Mouse (Mus musculus) v-Abl transformed pro-B cells (cell line): ENCODE measurements around the gene Maff.

Experiments used
- in situ Hi-C, 2 experiments: fragments of 400-800 bp; cut with MboI; formaldehyde crosslinking; loops; one replicate each; pipeline ENCODE4 v1.15.1; 2025; ENCODE audit not compliant: unreplicated experiment in 2 of 2

Maff gene

DNA sequence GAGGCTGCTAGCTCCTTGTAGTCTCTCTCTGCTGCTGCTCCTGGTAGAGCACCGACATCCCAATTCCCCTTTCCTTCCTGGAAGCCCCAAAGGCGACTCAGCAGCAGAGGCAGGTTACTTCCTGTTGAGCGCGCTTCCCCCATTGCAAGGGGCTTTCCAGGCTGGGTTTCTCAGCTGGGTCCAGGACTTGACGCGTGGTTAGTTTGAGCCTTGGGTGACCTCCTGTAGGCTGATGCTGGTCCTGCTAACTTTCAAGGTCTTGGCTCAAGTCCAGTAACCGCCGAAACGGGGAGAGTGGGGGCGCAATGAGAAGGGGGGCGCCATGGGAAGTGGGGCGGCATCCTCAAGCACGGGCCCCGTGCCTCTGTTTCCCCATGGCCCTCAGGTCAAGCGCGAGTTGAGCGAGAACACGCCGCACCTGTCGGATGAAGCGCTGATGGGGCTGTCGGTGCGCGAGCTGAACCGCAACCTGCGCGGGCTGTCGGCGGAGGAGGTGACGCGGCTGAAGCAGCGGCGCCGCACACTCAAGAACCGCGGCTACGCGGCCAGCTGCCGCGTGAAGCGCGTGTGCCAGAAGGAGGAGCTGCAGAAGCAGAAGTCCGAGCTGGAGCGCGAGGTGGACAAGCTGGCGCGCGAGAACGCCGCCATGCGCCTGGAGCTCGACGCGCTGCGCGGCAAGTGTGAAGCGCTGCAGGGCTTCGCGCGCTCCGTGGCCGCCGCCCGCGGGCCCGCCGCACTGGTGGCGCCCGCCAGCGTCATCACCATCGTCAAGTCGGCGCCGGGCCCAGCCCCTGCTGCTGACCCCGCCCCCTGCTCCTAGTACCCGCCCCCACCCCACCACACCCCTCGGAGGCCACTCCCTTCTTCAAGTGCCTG is 10.9 kb downstream of the Maff start:
- in situ Hi-C loops = no loop called here

DNA sequence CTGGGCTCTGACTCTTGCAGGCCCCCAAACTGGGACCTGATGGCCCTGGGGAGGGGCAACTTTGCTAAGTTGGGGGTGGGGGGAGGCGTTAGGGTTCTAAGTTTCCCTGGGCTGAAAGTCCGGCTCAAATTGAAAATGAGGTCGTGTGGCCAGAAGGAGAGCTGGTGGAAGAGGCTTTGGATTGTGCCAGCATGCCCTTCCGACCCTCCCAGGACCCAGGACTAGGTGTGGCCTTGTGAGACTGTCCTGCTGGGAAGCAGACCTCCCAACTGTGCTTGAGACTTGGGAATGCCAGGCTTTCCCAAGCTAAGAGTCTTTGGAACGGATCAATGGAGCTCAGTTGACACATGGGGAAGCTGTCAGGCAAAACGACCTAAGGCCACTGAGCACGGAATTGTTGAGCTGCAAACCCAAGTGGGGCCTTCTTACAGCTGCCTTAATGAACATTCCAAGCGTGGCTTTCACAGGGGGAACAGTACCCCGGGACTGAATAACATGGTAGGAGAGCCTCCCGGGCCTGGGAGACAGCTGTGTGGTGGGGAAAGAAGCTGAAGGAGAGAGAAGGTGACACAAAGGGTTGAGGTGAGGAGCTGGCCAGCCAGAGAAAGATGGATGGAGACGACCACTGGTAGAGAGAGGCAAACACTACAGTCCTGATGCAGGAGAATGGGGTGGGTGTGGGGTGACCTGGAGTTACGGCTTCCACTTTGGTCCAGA is 11.7 kb downstream of the Maff start:
- in situ Hi-C loops = no loop called here

DNA sequence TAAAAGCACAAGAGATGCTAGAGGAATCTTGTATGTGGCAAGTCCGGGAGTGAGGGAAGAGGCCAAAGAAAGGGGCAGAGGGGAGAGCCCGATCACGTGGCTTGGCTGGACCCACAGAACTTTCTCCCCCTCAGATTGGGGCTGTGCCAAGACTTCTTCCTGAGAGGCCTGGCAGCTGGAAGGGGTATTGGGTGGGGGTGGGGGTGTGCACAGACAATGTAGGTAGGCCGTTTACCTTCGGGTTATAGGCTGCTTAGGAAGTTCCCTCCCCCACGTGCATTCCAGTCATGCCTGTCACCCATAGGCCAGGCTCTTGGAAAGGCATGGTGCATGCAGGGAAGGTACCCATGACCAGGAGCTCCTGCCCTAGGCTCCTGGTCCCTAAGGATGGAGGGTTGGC is 13.5 kb downstream of the Maff start:
- in situ Hi-C loops = loop anchor here in 1 of 2 experiments (5.0 kb wide), 1 partner anchor 38 kb away; no protein-coding TSS in a partner anchor

DNA sequence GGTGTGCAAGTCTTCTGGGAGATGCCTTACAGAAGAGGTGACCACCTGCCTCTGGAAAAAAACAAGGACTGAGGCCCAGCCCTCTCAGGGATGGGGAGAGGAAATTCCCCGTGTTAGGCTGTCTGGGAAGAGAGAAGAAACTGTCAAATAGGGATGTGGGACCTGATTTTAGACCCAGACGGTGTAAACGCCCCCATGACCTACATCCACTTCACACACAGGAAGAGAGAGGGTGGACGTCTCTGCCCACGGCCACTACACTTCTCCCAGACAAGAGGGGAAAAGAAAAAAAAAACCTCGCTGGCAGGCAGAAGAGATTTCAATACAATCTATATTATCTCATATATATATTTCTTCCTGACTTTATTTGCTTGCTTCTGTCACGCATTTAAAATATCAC is 13.9 kb downstream of the Maff start:
- in situ Hi-C loops = loop anchor here in 1 of 2 experiments (5.0 kb wide), 1 partner anchor 38 kb away; no protein-coding TSS in a partner anchor

DNA sequence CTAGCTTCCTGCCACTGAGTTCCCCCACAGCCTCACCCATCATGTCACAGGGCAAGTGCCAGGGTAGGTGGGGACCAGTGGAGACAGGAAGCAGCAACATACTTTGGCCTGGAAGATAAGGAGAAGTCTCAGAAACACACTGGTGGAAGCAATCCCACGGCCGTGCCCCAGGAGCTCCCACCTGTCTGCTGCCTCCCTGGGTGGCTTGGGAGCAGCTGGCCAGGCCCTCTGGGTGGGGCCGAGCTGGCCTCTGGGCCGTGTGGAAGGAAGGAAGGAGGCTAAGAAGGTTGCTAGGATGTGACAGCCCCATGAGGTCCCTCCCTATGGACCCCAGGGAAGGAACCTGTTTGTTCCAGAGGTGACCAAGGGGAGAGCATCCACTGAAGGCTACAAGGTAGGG is 14.6 kb downstream of the Maff start:
- in situ Hi-C loops = loop anchor here in 1 of 2 experiments (5.0 kb wide), 1 partner anchor 39 kb away; no protein-coding TSS in a partner anchor

DNA sequence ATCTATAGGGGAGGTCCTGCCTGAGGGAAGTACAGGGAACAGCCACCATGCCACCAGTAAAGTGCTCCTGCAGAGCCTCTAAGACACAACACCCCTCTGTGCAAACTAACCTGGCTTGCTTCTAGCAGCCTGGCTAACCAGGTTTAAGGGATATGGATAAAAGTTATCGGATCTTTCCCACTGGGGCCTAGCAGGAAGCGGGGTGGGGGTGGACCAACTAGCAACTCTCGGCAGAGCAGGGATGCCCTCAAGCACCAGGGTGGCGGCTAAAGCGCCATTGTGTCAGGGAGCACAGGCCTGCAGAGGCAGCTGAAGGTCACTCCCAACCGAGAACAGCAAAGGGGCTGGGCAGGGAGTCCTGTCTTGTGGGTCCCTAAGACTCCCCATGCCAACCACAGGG is 17.7 kb downstream of the Maff start:
- in situ Hi-C loops = loop anchor here in 1 of 2 experiments (5.0 kb wide), 1 partner anchor 42 kb away; no protein-coding TSS in a partner anchor

DNA sequence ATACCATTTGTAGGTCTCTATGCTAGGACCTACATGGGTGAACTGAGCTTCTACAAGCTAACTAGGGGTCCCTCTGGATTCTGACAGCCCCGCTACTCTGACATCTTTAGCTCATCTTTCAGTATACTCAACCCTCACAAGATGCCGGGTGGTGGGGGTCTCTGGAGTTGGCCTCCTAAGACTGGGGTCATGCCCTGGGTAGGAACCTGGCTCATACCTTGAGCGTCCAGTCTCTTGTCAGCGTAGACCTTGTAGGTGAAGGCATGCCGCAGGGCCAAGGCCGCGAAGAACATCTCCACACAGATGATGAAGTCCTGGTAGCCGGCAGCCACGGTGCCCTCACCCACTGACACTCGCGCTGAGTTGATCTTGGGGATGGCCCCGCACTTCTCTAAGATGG is 18.6 kb downstream of the Maff start:
- in situ Hi-C loops = no loop called here

DNA sequence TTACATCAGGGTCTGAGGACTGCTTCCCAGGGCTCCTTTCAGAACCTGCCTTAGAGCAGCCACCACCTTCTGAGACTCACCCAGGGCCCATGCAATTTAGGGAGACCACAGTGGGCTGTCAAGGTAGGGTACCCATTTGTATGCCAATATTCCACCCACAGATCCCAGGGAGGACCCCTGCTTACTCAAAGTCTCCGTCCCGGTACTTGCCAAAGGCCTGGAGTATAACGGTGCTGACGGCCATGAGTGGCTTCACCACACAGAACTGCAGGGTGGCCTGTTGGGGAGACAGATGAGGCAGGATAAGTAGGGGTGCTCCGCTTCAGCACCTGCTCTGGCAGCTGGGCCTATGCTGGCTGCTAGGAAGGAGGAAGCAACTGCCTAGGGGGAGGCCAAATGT is 20.0 kb downstream of the Maff start:
- in situ Hi-C loops = no loop called here

DNA sequence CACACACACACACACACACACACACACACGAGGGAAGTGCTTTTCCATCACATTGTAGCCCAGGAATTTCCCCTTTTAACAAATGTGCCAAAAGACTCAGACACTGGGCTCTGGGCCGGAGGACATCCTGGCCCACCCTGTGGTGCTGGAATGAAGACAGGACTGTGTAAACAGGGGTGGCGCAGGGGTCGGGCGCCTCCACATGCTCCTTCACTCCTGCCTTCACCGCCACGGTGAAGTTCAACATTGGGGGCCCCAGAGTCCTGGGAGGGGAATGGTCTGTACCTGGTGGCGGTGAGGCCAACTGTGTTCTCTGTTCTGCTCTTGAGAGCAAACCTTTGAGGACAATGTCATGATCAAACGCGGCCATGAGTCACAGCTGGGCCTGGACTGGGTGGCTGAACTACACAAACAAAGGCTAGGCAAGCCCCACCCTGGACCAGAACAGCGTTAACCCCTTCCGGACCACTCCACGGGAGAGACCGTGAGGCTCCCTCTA is 21.9 kb downstream of the Maff start:
- in situ Hi-C loops = no loop called here

DNA sequence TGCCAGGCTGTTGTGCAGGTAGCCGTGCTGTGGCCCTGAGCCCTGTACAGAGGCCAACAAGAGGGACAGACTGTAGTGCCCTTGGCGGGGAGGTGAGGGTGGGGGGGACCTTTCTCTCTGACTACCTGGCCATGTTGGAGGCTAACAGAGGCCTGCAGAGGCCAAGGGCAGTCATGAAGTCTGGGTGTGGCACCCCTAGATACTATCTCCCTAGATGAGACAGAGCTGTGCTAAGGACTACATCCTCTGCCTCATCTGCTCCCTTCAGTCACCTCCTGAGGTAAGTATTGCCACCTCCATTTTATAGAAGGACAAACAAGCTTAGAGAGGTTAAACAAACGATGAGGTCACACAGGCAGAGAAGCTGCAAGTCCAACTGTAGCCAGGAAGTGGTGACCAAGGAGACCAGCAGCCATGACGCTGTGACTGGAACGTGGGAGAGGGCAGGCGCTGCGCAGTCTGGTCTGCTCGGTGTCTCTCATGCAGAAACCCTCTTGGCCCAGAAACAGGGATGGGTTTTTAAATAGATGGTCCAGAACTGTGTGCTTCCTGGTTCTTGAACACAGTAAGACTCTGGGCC is 22.5 kb downstream of the Maff start:
- in situ Hi-C loops = no loop called here

DNA sequence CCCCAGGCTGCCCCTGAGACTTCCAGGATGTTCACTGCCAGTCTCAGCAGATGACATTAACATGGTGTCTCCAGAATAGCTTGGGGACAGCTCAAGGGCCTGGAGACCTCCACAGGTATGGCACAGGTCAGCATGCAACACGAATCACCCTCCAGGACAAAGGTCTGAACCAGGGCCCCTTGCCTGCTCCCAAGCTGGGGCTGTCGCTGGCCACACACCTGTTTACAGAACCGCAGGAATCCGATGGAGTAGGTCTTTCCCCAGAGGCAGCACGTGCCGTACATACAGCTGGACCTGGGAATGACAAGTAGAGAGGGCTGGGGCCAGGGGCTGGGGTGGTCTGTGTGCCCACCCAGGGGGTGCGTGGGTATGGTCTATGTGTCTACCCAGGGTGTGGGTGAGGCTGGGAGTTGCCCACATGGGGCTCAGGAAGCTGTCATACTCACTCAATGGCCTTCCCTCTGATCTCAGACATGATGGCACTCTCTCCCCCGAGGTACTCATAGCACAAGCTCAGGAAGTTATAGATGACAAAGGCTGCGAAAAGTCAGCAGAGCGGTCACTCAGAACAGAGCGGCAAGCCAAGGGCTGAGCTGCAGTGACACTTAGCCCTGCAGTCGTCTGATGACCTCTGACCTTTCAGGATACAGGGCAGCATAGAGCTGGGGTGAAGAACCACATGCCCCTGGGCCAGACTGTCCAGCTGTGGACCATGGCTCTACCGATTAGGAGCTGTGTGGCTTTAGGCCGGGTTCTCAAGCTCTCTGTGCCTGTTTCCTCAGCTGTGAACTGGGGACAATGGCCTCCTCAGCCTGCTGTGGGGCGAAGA is 23.2 kb downstream of the Maff start:
- in situ Hi-C loops = loop anchor here in 1 of 2 experiments (5.0 to 10.0 kb wide), 3 partner anchors 52 to 105 kb away; no protein-coding TSS in a partner anchor

DNA sequence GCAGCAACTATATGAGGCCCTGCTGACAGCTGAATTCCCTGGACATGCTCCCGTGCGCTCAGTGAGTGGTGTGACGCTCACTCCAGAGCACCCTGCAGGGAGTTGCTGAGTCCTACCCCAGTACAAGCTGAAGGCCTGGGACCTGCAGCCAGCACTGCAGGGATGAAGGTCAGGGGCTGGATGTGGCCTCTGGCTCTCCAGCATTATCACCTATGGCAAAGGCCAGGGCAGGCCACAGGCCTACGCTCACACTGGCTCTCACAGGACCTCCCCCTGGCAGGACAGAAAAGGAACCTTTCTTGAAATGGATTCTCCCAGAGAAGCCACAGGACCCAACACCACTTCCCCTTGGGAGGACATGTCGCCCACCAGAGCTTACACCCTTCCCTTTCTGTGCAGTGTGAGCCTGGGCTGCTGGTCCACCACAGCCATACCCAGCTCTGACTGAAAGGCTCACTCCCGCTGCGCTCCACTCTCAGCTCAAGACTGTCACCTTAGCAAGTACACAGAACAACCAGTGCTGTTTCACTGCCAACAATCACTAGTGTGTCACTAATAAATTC is 23.9 kb downstream of the Maff start:
- in situ Hi-C loops = loop anchor here in 1 of 2 experiments (5.0 to 10.0 kb wide), 3 partner anchors 53 to 106 kb away; no protein-coding TSS in a partner anchor

DNA sequence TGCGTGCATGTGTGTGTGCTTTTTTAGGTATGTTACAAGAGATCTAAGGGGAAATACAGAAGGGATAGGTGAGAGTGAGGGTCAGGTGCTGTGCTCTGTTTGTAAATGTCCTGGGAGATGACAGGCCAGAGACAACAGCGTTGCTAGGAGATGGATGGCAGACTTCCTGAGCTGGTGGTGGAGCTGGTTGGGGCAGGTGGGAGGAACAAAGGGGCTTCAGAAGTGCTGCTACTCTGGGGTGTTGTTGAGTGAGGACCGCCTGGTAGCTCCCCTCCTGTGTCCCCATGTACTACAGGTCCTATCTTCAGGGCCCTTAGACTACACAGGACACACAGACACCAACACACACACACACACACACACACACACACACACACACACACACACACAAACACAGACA is 28.3 kb downstream of the Maff start:
- in situ Hi-C loops = loop anchor here in 1 of 2 experiments (5.0 to 10.0 kb wide), 4 partner anchors 57 to 110 kb away; partner anchors contain the start of gene Baiap2l2

DNA sequence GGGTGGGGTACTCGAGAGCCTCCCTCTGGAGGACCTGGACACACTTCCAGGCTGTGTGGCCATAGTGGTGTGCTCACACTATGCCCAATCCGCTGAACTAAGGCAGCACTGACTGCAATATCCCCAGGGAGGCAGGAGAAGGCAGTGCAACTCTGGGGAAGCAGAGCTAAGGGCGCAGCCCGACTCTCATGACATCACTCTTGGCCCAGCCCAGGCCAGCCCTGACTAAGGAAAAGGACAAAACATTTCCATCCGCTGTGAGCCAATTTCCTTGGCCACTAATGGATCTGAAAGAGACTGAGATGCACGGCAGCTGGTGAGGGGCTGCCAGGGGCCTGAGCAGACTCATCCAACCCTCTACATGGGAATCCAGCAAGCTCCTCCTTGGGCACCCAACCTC is 31.3 kb downstream of the Maff start:
- in situ Hi-C loops = loop anchor here in 1 of 2 experiments (5.0 to 10.0 kb wide), 3 partner anchors 87 to 113 kb away; partner anchors contain the start of gene Baiap2l2

DNA sequence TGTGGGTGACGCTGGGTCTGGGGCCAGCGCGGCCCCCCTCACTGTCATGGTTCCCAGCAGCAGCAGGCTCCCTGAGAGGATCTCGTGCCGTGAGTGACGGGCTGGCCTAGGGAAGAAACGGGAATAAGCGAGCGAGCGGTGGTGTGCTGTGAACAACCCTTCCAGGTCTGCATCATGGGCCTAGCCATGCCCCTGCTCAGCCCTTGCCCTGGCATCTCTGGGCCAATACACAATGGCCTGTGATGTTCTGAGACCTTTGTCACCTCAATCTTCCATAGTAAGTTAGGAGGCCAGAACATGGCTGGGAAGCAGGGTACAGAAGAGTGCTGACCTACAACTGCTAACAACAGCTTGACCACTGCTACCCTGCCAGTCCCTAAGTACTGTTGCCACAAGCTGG is 32.2 kb downstream of the Maff start:
- in situ Hi-C loops = loop anchor here in 1 of 2 experiments (5.0 to 10.0 kb wide), 3 partner anchors 86 to 114 kb away; partner anchors contain the start of gene Baiap2l2

DNA sequence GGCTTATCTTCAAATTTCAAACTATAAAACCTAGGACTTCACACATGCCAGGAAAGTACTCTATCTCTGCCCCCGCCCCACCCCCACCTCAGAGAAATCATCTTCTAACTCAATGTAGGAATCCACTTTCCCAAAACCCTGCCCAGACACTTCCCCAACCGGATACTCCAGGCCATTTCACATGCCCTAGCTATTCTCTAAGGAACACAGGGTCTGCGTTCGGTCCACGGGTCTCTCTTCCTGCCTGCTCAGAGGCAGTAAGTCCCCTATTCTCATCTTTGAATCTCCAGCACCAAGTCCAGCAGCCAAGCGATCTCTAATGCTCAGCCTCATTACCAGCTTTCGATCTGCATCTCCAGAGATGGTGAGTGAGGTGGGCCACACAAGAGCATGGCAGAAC is 33.2 kb downstream of the Maff start:
- in situ Hi-C loops = loop anchor here (5.0 to 10.0 kb wide), 6 partner anchors 85 to 147 kb away; partner anchors contain the start of gene Baiap2l2 (in 1 of the 2)

DNA sequence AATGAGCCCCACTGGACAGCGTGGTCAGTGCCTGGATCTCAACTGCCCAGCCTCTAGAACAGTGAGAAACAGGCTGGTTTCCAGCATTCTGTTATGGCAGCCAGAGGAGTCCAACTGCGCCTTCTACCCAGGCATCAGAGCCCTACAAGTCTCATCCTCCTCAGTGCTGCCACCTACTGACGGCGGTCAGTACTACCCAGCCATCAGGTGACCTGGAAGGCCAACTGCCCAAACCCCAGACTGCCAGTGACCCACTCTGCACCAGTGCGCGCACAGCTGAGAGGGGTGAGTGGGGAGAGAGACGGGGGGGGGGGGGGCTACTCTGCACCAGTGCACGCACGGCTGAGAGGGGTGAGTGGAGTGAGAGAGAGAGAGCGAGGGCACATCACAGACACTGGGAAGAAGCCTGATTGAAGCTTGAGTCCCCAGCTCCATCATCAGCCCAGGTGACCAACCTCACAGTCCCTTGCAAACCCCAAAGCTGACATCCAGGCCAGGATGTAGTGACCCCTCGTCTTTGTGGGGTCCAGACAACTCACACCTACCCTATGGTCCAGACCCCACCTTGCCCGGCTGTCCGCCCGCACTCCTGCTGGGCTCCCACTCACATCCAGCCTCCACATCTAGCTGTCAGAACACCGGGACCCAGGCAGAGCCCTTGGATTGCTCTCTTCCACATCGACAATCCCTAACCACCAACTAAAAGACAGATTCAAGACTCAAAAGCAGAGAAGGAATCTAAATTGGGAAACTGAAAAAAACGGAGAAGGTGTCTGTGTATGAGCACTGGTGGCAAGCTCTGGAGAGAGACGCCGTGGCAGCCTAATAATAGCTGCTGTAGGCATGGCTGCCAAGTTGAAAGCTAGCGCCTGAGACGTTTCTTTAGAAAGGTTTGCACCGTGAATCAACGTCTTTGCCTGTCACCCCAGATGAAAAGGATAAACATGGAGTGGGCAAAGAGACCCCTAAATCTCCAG is 34.3 kb downstream of the Maff start:
- in situ Hi-C loops = loop anchor here in 1 of 2 experiments (5.0 kb wide), 3 partner anchors 87 to 148 kb away; no protein-coding TSS in a partner anchor

DNA sequence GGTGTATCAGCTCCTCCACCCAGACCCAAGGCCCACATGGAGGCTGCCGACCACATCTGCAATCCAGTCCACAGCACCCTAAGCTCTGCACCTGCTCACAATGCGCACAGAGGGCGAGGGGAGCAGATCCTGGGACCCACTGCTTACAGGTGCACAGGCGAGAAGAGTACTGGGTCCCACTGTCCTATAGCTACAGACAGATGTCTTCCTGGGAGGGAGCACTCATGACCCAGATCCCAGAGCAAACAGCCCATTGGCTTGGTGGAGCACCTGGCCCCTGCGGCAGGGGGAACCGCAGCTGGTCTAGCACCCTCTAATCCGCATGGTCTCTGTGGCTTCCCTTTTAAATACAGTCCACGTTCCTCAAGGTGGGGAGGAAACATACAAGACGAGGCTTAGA is 35.2 kb downstream of the Maff start:
- in situ Hi-C loops = loop anchor here in 1 of 2 experiments (5.0 kb wide), 3 partner anchors 86 to 149 kb away; no protein-coding TSS in a partner anchor
